10 mouse cellular contexts compared by ENCODE assay signal in the genomic region with DNA sequence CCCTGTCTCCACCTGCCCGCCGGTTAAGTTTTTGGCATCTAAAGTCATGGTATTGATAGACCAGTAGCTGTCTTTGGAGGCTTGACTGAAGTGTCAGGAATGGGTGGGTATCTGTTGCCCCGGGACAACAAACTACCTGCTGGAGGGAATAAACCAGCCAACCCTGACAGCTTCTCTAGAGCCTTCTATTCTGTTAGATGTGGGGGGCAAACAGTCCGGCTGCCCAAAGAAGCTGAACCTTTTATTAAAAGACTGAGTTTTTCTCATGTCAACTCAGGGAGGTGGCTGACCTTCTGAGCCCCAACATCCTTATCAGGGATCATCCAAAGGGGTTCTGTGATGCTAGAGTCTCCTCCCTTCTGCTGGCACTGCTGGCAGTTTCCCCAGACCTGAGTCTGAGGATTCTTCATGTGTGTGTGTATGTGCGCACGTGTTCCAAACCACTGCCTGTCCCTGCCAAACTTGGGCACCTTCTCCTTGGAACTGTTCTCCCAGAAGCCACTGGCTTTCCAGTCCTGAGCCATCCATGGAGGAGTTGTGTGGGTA. TPM values are rescaled to one million over a fixed set of nuclear protein-coding genes. Genes with fewer than 3 reads are reported as not detected.
DNase-seq lines count a peak whose midpoint lies in the region; ATAC-seq lines count a peak whose summit lies in the region.
"Had no signal": no experiment of that assay in that cellular context is flagged by ENCODE, and none has a peak within 500 bp of the region (broad histone marks: within the 10 kb centered on the region; RNA-seq: fewer than 3 reads in every experiment).

No protein-coding gene starts in this region.

- ATAC-seq in kidney, embryonic 16.5 days (ENCODE audit: low FRiP score, low TSS enrichment) = no peak
- peak; percentile 86 for ATAC-seq in erythroid progenitor cell, adult 5-6 weeks (replicated peaks; ENCODE audit: low FRiP score, poor library complexity, severe bottlenecking)
- peak; percentile 65 for ATAC-seq in liver, embryonic 16.5 days (ENCODE audit: low read depth)

- no peaks in the 10 kb centered on the region for H3K9me3 ChIP-seq in kidney, embryonic 16.5 days (ENCODE audit: low read length)
- no peaks in the 10 kb centered on the region for H3K9me3 ChIP-seq in liver, embryonic 16.5 days (replicated peaks; ENCODE audit: control insufficient read depth, low read length)

- no peaks in the 10 kb centered on the region for H3K27me3 ChIP-seq in kidney, embryonic 16.5 days (ENCODE audit: insufficient read depth, low read length)
- H3K27me3 ChIP-seq in liver, embryonic 16.5 days (ENCODE audit: control insufficient read depth, insufficient read depth, low read depth, low read length) = no peaks in the 10 kb centered on the region

- H3K4me3 ChIP-seq in kidney, embryonic 16.5 days (ENCODE audit: low read length) = no peak overlapping the region; the same call in 1 of the 2 replicates
- H3K4me3 ChIP-seq in brown adipose tissue, adult 24 weeks (ENCODE audit: insufficient read depth, low read depth, low read length) = peak overlapping the region; percentile 74
- H3K4me3 ChIP-seq in liver, embryonic 16.5 days (ENCODE audit: low read depth, low read length) = peak overlapping the region; percentile 77

- peak overlapping the region; percentile 70; the same call in 1 of the 2 replicates for H3K4me2 ChIP-seq in kidney, embryonic 16.5 days (replicated peaks; ENCODE audit: low read depth, low read length)
- H3K4me2 ChIP-seq in liver, embryonic 16.5 days (ENCODE audit: low read depth, low read length) = peak overlapping the region; percentile 80

- no peaks in the 10 kb centered on the region; the same call in 1 of the 2 replicates for H3K4me1 ChIP-seq in kidney, embryonic 16.5 days (ENCODE audit: insufficient read depth, low read length)
- peaks cover 4% of the 10 kb centered on the region for H3K4me1 ChIP-seq in brown adipose tissue, adult 24 weeks (ENCODE audit: control insufficient read depth, insufficient read depth, insufficient read length, low read length)
- peaks cover 30% of the 10 kb centered on the region for H3K4me1 ChIP-seq in liver, embryonic 16.5 days (ENCODE audit: control insufficient read depth, low read depth, low read length)

- no peak overlapping the region for H3K27ac ChIP-seq in kidney, embryonic 16.5 days (ENCODE audit: low read length)
- H3K27ac ChIP-seq in brown adipose tissue, adult 24 weeks (replicated peaks; ENCODE audit: low read depth, low read length) = peak overlapping the region; percentile 23; the same call in 1 of the 2 replicates
- H3K27ac ChIP-seq in liver, embryonic 16.5 days (ENCODE audit: low read length) = peak overlapping the region; percentile 86
- H3K27ac ChIP-seq: macrophage had no signal

- 86% methylated on average over 6 of the region's 6 CpGs for WGBS in kidney, embryonic 16.5 days
- WGBS in liver, embryonic 16.5 days (ENCODE audit: insufficient replicate concordance) = 60% methylated on average over 6 of the region's 6 CpGs

- H3K9ac ChIP-seq in kidney, embryonic 16.5 days (replicated peaks; ENCODE audit: low read length) = no peak overlapping the region
- peak overlapping the region; percentile 86 for H3K9ac ChIP-seq in liver, embryonic 16.5 days (ENCODE audit: low read depth, low read length)

- no peaks in the 10 kb centered on the region for H3K36me3 ChIP-seq in kidney, embryonic 16.5 days (ENCODE audit: insufficient read depth, low read length)
- H3K36me3 ChIP-seq in liver, embryonic 16.5 days (ENCODE audit: control insufficient read depth, insufficient read depth) = no peaks in the 10 kb centered on the region

- DNase-seq in kidney, postnatal 36 days = no peak
- DNase-seq in right cerebral cortex, adult 2 months (ENCODE audit: low spot score in 2 of 2) = no peak
- DNase-seq in adrenal gland, postnatal 36 days = no peak
- no peak for DNase-seq in adrenal gland, postnatal 10 days
- DNase-seq: adrenal gland, postnatal 14 days had no signal

RNA-seq across cellular contexts. Expression of gene Dapk2, which starts 0.9 kb away (rescaled TPM):
- polyA plus RNA-seq in kidney, embryonic 16.5 days (2015; fragmentation: Nextera tagmentation; extraction: Ambion mirVana) = 4.7 and 4.9 TPM in 2 replicates
- 2.9 and 5.9 TPM in 2 replicates for polyA plus RNA-seq in brown adipose tissue, adult 24 weeks (2012; ENCODE audit: insufficient read depth, insufficient read length, missing spikeins)
- 19.8 and 31.0 TPM in 2 replicates for total RNA-seq in erythroid progenitor cell, adult 5-6 weeks (2015; ENCODE audit: low replicate concordance)
- 25.5 and 51.6 TPM in 2 replicates for total RNA-seq in erythroid progenitor cell, adult 5-6 weeks (2017; ENCODE audit: low replicate concordance)
- 32.7 and 33.7 TPM in 2 replicates for polyA plus RNA-seq in liver, embryonic 16.5 days (2015; fragmentation: Nextera tagmentation; extraction: Ambion mirVana)
- 1 to 10 TPM; 7.5 to 9.3 TPM for total RNA-seq in adrenal gland, postnatal 36 days (2021)
- total RNA-seq in adrenal gland, postnatal 10 days (2021) = 10 to 100 TPM in 1 of 2 experiments, 1 to 10 TPM in 1; 8.3 to 12.4 TPM

RNA-seq across cellular contexts. Expression of gene Ciao2a, which starts 32.5 kb away (rescaled TPM):
- 153 and 155 TPM in 2 replicates for polyA plus RNA-seq in kidney, embryonic 16.5 days (2015; fragmentation: Nextera tagmentation; extraction: Ambion mirVana)
- 122 and 146 TPM in 2 replicates for polyA plus RNA-seq in brown adipose tissue, adult 24 weeks (2012; ENCODE audit: insufficient read depth, insufficient read length, missing spikeins)
- 84.3 and 120 TPM in 2 replicates for total RNA-seq in erythroid progenitor cell, adult 5-6 weeks (2015; ENCODE audit: low replicate concordance)
- total RNA-seq in erythroid progenitor cell, adult 5-6 weeks (2017; ENCODE audit: low replicate concordance) = 36.8 and 53.8 TPM in 2 replicates
- polyA plus RNA-seq in liver, embryonic 16.5 days (2015; fragmentation: Nextera tagmentation; extraction: Ambion mirVana) = 110 and 129 TPM in 2 replicates
- 10 to 100 TPM; 69.2 to 89.1 TPM for total RNA-seq in adrenal gland, postnatal 36 days (2021)
- total RNA-seq in adrenal gland, postnatal 10 days (2021) = 10 to 100 TPM; 89.9 to 97.4 TPM

RNA-seq across cellular contexts. Expression of gene Snx1, which starts 32.6 kb away (rescaled TPM):
- 150 and 152 TPM in 2 replicates for polyA plus RNA-seq in kidney, embryonic 16.5 days (2015; fragmentation: Nextera tagmentation; extraction: Ambion mirVana)
- polyA plus RNA-seq in brown adipose tissue, adult 24 weeks (2012; ENCODE audit: insufficient read depth, insufficient read length, missing spikeins) = 35.6 and 40.3 TPM in 2 replicates
- total RNA-seq in erythroid progenitor cell, adult 5-6 weeks (2015; ENCODE audit: low replicate concordance) = 67.1 and 84.0 TPM in 2 replicates
- 81.5 and 97.5 TPM in 2 replicates for total RNA-seq in erythroid progenitor cell, adult 5-6 weeks (2017; ENCODE audit: low replicate concordance)
- polyA plus RNA-seq in liver, embryonic 16.5 days (2015; fragmentation: Nextera tagmentation; extraction: Ambion mirVana) = 59.6 and 63.8 TPM in 2 replicates
- 100 to 1,000 TPM; 118 to 119 TPM for total RNA-seq in adrenal gland, postnatal 36 days (2021)
- total RNA-seq in adrenal gland, postnatal 10 days (2021) = 10 to 100 TPM; 72.3 to 81.3 TPM
